Mouse (Mus musculus) embryonic facial prominence, embryonic 13.5 days (tissue): ENCODE measurements around the gene Gm10985. TPM values are rescaled to one million over a fixed set of nuclear protein-coding genes. Genes with fewer than 3 reads are reported as not detected.

Experiments
- ATAC-seq: fragments of 200-750 bp; cut with Nextera tagmentation; 2 replicates; pipeline ENCODE4 v1.8.0; 2017; ENCODE audit warnings: low read depth; ENCODE audit not compliant: insufficient number of reproducible peaks, insufficient read depth, low FRiP score, low TSS enrichment
- H3K27ac ChIP-seq: fragments of 300-500 bp; sonication (generic); 2 replicates; pipeline ENCODE4 v1.5.1; 2015; ENCODE audit warnings: moderate library complexity, mild to moderate bottlenecking, inconsistent platforms
- H3K27me3 ChIP-seq: fragments of 300-500 bp; sonication (generic); 2 replicates; pipeline ENCODE4 v1.6.1; 2015; ENCODE audit warnings: mild to moderate bottlenecking, inconsistent platforms
- H3K36me3 ChIP-seq: fragments of 300-500 bp; sonication (generic); 2 replicates; pipeline ENCODE4 v1.6.1; 2015; ENCODE audit warnings: mild to moderate bottlenecking, inconsistent platforms
- H3K4me1 ChIP-seq: fragments of 300-500 bp; sonication (generic); 2 replicates; pipeline ENCODE4 v1.6.1; 2015; ENCODE audit warnings: inconsistent platforms
- H3K4me2 ChIP-seq: fragments of 300-500 bp; sonication (generic); 2 replicates; pipeline ENCODE4 v1.6.1; 2015; ENCODE audit warnings: moderate library complexity, mild to moderate bottlenecking, inconsistent platforms
- H3K4me3 ChIP-seq: fragments of 300-500 bp; sonication (generic); 2 replicates; pipeline ENCODE4 v1.5.1; 2015; ENCODE audit warnings: mild to moderate bottlenecking, inconsistent platforms
- H3K9ac ChIP-seq: fragments of 300-500 bp; sonication (generic); 2 replicates; pipeline ENCODE4 v1.6.1; 2015; ENCODE audit warnings: mild to moderate bottlenecking, inconsistent platforms
- H3K9me3 ChIP-seq: fragments of 300-500 bp; sonication (generic); 2 replicates; pipeline ENCODE4 v1.6.1; 2016; ENCODE audit warnings: inconsistent platforms
- WGBS: fragments of 180-500 bp; shearing (Covaris S2); methylation state at CpG from one replicate; pipeline ENCODE4 v1.1.7; 2015; ENCODE audit warnings: mixed read lengths; 5-methylcytosine and 5-hydroxymethylcytosine counted together
- polyA plus RNA-seq: library from polyadenylated mRNA; unstranded; fragments of >200 nt; fragmentation: Nextera tagmentation; extraction: Ambion mirVana; gene quantifications from 2 replicates; pipeline ENCODE4 v1.2.1, GENCODE M21; 2015

Gene Gm10985
- polyA plus RNA-seq, 1 experiment from 2014 or later, result not detected

DNA sequence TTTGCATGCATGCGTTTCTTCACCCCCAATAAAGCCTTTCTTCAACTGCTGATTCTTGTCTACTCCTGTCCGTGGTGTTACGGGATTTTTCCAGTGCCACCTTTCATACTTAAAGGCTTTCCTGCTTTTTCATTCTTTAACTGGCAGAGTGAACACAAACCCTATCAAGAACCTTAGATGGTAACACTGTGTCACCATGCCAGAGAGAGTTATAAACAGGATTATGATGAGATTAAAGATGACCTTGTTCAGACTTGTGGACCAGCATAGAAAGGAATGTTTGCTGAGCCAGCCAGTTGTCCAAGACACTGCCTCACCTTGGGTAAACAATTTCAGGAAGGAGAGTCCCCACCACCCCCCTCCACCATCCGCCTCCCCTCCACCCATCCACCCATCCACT, 23.3 kb downstream of the Gm10985 start:
- no peak for ATAC-seq
- H3K27me3 ChIP-seq, result no peaks in the 10 kb centered on the region
- no peak overlapping the region for H3K4me2 ChIP-seq
- no peak overlapping the region for H3K27ac ChIP-seq
- H3K9me3 ChIP-seq, result no peaks in the 10 kb centered on the region
- H3K36me3 ChIP-seq, result no peaks in the 10 kb centered on the region
- H3K9ac ChIP-seq, result no peak overlapping the region
- H3K4me1 ChIP-seq, result peaks cover 7% of the 10 kb centered on the region; the same call in 1 of the 2 replicates
- no peak overlapping the region for H3K4me3 ChIP-seq
- 84% methylated on average over 4 of the region's 4 CpGs for WGBS

DNA sequence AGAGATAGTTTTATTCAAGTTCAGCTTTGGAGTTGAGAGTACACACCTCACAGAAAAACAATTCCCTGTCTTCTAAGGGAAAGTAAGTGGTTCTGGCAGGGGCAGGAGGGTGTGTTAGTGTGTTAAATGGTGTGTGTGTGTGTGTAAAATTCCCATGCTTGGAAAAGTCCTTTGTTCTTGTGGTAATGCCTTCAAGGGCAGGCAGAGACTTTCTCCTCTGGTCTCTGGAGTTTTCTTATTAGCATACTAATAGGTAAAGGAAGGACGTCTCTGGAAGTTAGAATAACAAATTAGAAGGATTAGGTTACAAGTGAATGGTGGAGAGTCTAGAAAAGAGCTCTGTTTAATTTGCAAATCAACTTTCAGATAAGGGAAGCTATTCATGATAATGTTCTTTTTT, 24.4 kb downstream of the Gm10985 start:
- H3K4me1 ChIP-seq, result peaks cover 7% of the 10 kb centered on the region; the same call in 1 of the 2 replicates
- no peaks in the 10 kb centered on the region for H3K36me3 ChIP-seq
- H3K9ac ChIP-seq, result no peak overlapping the region
- H3K27me3 ChIP-seq, result no peaks in the 10 kb centered on the region
- WGBS, result 5% methylated on average over 1 of the region's 1 CpGs
- no peak for ATAC-seq
- no peak overlapping the region for H3K4me2 ChIP-seq
- H3K9me3 ChIP-seq, result no peaks in the 10 kb centered on the region
- peak overlapping the region; percentile 55; the same call in 1 of the 2 replicates for H3K27ac ChIP-seq
- no peak overlapping the region for H3K4me3 ChIP-seq

DNA sequence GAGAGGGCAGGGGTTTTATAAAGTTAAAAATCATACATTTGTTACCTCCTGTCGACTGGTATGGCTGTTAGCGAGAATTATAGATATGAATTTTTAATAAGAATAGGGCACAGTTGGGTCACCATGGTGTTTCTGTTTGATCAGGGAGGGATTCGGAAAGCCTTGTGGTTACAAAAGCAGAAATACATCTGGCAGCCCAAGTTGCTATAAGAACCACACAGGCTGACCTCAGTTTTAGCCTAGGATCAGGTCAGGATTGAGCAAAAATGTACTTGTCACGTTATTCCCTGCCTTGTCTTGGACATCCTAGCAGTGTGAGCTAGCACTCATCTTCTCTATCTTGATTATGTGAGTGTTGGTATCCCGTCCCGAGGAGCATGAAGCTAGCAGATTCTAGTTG, 25.6 kb downstream of the Gm10985 start:
- ATAC-seq, result no peak
- peaks cover 7% of the 10 kb centered on the region; the same call in 1 of the 2 replicates for H3K4me1 ChIP-seq
- WGBS, result 70% methylated on average over 6 of the region's 6 CpGs

DNA sequence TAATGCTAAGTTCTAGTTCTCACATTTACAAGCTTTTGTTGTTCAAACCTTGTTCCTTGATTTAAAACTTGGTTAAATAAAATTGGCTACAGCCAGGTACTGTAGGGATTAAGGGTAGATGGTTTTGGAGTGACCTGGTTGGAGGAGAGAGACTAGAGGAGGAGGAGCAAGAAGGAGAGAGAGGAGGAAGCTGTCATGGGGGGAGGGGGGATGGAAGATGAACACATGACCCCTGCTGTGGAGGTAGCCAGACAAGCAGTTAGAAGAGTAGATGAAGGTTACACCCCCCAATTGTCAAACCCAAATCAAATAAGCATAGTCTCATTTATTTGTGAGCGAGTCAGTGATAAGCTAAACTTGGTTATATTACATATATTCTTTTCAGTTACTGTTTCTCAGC, 26.7 kb downstream of the Gm10985 start:
- WGBS, result 93% methylated on average over 1 of the region's 1 CpGs
- Histone ChIP-seq H3K9ac (no peak overlapping the region), H3K4me1 (peaks cover 7% of the 10 kb centered on the region; the same call in 1 of the 2 replicates), H3K27ac (no peak overlapping the region), H3K36me3 (no peaks in the 10 kb centered on the region), H3K9me3 (no peaks in the 10 kb centered on the region), H3K27me3 (no peaks in the 10 kb centered on the region), H3K4me2 (no peak overlapping the region), H3K4me3 (no peak overlapping the region)
- ATAC-seq, result no peak

More for the DNA sequence above, 25.6 kb downstream of the Gm10985 start:
- H3K4me3 ChIP-seq, result no peak overlapping the region
- H3K27me3 ChIP-seq, result no peaks in the 10 kb centered on the region
- H3K9ac ChIP-seq, result no peak overlapping the region
- H3K36me3 ChIP-seq, result no peaks in the 10 kb centered on the region
- H3K4me2 ChIP-seq, result no peak overlapping the region
- H3K27ac ChIP-seq, result no peak overlapping the region
- H3K9me3 ChIP-seq, result no peaks in the 10 kb centered on the region

DNA sequence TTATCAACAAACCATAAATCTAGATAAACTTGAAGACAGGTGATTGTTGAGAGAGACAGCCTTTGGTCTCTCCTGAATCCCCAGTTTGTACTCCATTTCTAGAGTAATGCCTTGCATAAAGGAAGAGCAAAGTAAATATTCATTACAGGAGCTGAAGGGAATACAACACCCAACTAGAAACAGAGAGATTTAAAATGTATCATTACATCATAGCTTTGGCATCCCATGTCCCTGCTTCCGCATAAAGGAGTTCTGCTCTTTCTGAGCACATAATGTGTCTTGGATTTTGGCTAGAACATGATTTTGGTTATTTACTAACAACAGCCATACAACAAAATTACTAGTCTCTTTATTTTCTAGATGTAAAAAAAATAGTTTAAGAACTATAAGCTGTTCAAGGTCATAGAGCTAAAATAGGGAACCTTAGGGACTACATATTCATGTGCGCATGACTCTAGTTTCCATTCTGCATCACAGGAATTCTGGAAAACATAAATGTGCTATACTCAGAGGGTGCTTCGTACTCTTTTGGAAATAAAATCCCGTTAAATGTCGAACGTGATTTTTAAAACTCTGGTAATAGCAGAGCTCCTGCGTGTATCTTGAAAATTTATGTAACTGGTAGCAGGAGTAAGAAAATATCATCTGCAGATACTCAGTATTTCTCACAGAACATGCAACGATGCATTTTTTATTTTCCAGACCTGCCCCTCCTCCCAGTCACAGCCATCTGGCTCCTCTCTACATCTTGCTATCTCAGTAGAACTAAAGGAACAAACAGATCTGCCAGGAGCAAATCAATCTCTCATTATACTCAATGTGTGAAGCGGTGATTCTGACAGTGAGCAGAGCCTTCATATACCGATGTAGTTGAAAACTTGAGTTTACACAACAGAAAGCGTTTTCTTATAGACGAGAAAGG, 46.0 kb downstream of the Gm10985 start:
- H3K36me3 ChIP-seq, result no peaks in the 10 kb centered on the region
- no peak overlapping the region for H3K27ac ChIP-seq
- H3K4me3 ChIP-seq, result no peak overlapping the region
- H3K4me1 ChIP-seq, result no peaks in the 10 kb centered on the region
- 80% methylated on average over 12 of the region's 12 CpGs for WGBS
- H3K4me2 ChIP-seq, result no peak overlapping the region
- no peak overlapping the region for H3K9ac ChIP-seq
- H3K27me3 ChIP-seq, result no peaks in the 10 kb centered on the region
- ATAC-seq, result no peak
- H3K9me3 ChIP-seq, result peaks cover 4% of the 10 kb centered on the region; the same call in 1 of the 2 replicates

Other genes starting within 250 kb of the Gm10985 start
- 4.8 and 5.7 TPM in 2 replicates for gene Frem2, start 187.7 kb upstream of the Gm10985 start, polyA plus RNA-seq
- 87.4 and 113 TPM in 2 replicates for gene Ufm1, start 18.7 kb downstream of the Gm10985 start, polyA plus RNA-seq